Mouse (Mus musculus) G1E (cell line): ENCODE results near the gene Snx1.

Experiments
- CTCF ChIP-seq: IDR thresholded peaks from 2 replicates; pipeline ENCODE4 v1.5.1; 2012; ENCODE audit warnings: low read depth, low read length, inconsistent platforms, mixed read lengths
- GATA1 ChIP-seq: IDR thresholded peaks from 2 replicates; pipeline ENCODE4 v1.6.1; 2012; ENCODE audit warnings: borderline replicate concordance, low read length, inconsistent platforms, mixed read lengths
- GATA2 ChIP-seq: IDR thresholded peaks from 2 replicates; pipeline ENCODE4 v1.6.1; 2012; ENCODE audit warnings: low read depth, low read length, inconsistent platforms, borderline replicate concordance
- TAL1 ChIP-seq: conservative IDR thresholded peaks from 2 replicates; pipeline ENCODE4 v1.6.1; 2012; ENCODE audit warnings: low read depth, low read length, inconsistent platforms, mixed read lengths

- no peak for TF ChIP-seq CTCF
- TF ChIP-seq TAL1, result no peak
- no peak for TF ChIP-seq GATA1
- TF ChIP-seq GATA2, result no peak
Observed at GRCm38 (mm10) chr9:66168233-66168632, 41.8 kb upstream of the Snx1 start.
